Mouse (Mus musculus) embryonic facial prominence, embryonic 14.5 days (tissue): Measurements from ENCODE around the gene Cadm1. TPM values are rescaled to one million over a fixed set of nuclear protein-coding genes. Genes with fewer than 3 reads are reported as not detected.

Experiments used
- ATAC-seq: fragments of 200-750 bp; cut with Nextera tagmentation; 2 replicates; pipeline ENCODE4 v1.8.0; 2017; ENCODE audit warnings: low read depth, moderate number of reproducible peaks, moderate TSS enrichment
- DNase-seq: peaks from one replicate; pipeline ENCODE4 v3.0.0-alpha.2; 2015; ENCODE audit warnings: low spot score
- H3K27ac ChIP-seq: fragments of 300-500 bp; sonication (generic); replicated peaks from 2 replicates; pipeline ENCODE4 v1.5.1; 2014; ENCODE audit warnings: low read depth, mild to moderate bottlenecking, low read length, moderate library complexity
- H3K27me3 ChIP-seq: fragments of 300-500 bp; sonication (generic); replicated peaks from 2 replicates; pipeline ENCODE4 v1.6.1; 2014; ENCODE audit warnings: low read length; ENCODE audit not compliant: control insufficient read depth, insufficient read depth
- H3K36me3 ChIP-seq: fragments of 300-500 bp; sonication (generic); 2 replicates; pipeline ENCODE4 v1.6.1; 2014; ENCODE audit warnings: low read length, mixed read lengths; ENCODE audit not compliant: control insufficient read depth, insufficient read depth
- H3K4me1 ChIP-seq: fragments of 300-500 bp; sonication (generic); 2 replicates; pipeline ENCODE4 v1.6.1; 2014; ENCODE audit warnings: antibody characterized with exemption, low read length; ENCODE audit not compliant: control insufficient read depth, insufficient read depth
- H3K4me2 ChIP-seq: fragments of 300-500 bp; sonication (generic); 2 replicates; pipeline ENCODE4 v1.6.1; 2014; ENCODE audit warnings: low read depth, mild to moderate bottlenecking, low read length, moderate library complexity, mixed read lengths
- H3K4me3 ChIP-seq: fragments of 300-500 bp; sonication (generic); 2 replicates; pipeline ENCODE4 v1.5.1; 2014; ENCODE audit warnings: low read depth, mild to moderate bottlenecking, low read length
- H3K9ac ChIP-seq: fragments of 300-500 bp; sonication (generic); 2 replicates; pipeline ENCODE4 v1.6.1; 2014; ENCODE audit warnings: low read depth, mild to moderate bottlenecking, low read length, moderate library complexity, mixed read lengths
- H3K9me3 ChIP-seq: fragments of 300-500 bp; sonication (generic); 2 replicates; pipeline ENCODE4 v1.6.1; 2016; ENCODE audit warnings: low read length; ENCODE audit not compliant: control insufficient read depth
- WGBS: fragments of 180-500 bp; shearing (Covaris S2); extraction: QIAGEN DNeasy Blood & Tissue Kit; methylation state at CpG from one replicate; pipeline ENCODE4 v1.1.7; 2014; 5-methylcytosine and 5-hydroxymethylcytosine counted together
- polyA plus RNA-seq: library from polyadenylated mRNA; unstranded; fragments of >200 nt; fragmentation: Nextera tagmentation; extraction: Ambion mirVana; gene quantifications from 2 replicates; pipeline ENCODE4 v1.2.1, GENCODE M21; 2014

Cadm1 gene
- polyA plus RNA-seq, 1 experiment from 2014 or later: 76.2 TPM

DNA sequence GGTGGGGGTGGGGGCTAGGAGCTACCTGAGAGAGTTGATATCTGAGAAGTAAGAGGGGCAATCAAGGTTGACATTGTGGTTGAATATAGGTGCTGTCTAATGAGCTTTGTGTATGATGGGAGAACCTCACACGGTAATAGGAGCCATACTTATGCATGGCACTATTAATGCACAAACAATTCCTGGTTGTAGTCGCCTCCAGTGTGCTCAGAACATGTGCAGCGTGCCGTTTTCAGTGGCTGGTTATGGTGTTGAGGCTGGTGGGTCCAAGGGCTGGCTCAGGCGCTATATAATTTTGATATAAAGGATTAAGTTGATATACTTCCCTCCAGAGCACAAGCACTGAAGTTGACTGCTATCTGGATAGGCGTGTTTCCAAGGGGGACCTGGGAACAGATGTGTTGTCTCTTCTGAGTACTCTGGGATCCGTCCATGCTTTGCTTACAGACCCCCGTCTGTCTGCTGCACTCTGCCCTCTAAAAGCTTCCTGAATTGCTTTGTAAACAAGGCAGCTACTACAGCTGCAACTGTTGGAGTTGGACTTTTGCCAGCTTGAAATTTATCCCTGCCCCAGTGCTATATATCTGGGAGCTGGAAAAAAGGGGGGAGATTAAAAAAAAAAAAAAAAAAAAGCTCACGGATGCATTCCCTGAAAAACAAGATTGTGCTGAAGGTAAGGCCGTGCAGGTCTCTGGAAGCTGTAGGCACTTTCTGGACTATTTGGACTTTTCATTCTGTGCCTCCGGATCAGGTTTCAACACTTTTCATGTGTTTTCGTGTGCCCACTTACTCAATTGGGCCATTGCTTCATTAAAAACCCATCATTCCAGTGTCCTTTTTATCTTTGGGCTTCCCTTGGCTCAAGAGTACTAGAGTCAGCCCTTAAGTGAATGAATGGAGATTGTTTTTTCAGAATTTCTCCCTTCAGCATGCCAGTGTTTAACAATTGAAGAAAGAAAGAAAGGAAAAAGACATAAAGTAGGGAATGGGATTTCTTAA lies 93.8 kb downstream of the Cadm1 start:
- peak; percentile 79 for ATAC-seq
- DNase-seq: peak; percentile 81
- Histone ChIP-seq H3K4me2 (no peak overlapping the region), H3K36me3 (no peaks in the 10 kb centered on the region), H3K4me3 (no peak overlapping the region), H3K9ac (no peak overlapping the region), H3K4me1 (peaks cover 44% of the 10 kb centered on the region), H3K9me3 (no peaks in the 10 kb centered on the region), H3K27me3 (no peaks in the 10 kb centered on the region), H3K27ac (peak overlapping the region; percentile 33; the same call in 1 of the 2 replicates)
- WGBS: 35% methylated on average over 12 of the region's 12 CpGs

DNA sequence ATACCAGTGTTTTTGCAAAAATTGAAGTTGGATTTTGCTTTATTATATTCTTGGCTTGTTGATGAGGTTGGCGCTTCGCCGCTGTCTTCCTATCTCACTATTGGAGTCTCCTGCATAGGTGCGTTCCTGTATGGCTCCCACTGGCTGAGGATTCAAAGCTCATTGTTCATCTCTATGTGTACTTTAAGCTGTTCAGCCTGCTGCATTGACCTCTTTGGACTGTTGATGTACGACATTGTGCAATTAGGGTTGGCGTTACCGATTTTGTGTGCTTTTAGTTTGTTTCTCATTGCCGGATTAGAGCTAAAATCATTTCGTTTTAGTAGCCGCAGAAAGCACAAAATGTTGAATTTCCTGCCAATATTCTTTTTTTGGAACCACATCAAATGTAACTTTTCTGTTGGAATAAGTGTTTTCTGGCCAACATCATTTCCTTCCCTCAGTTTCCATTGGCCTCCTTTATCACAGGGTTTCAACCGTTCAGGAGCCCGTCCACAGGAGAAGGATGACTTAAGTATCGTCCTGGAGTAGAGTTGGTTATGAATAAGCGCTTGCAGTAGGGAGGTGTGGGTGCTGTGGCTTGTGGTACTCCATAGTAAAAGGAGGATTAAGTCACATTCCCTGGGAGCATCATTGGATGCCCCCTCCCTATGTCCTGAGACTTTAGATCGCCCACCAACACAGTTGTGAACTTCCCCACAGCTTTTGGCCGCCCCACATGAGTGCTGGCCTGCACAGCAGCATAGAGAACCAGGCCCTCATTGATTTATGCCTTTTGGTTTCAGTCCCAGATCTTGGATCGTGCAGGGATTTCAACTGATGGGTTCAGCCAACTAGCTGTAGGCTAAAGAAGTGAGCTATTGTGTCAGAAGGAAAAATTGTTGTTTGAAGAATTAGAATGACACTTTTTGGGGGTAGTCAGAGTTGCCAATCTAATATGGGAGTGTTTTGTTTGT lies 94.9 kb downstream of the Cadm1 start:
- H3K4me2 ChIP-seq: no peak overlapping the region
- no peaks in the 10 kb centered on the region for H3K27me3 ChIP-seq
- WGBS: 71% methylated on average over 17 of the region's 17 CpGs
- peak; percentile 68 for DNase-seq
- H3K4me1 ChIP-seq: peaks cover 44% of the 10 kb centered on the region
- 0 out of 2 replicates have a peak overlapping the region, but pooled peaks have one; percentile 33 for H3K27ac ChIP-seq
- H3K4me3 ChIP-seq: no peak overlapping the region
- H3K9me3 ChIP-seq: no peaks in the 10 kb centered on the region
- ATAC-seq: no peak
- no peaks in the 10 kb centered on the region for H3K36me3 ChIP-seq
- no peak overlapping the region for H3K9ac ChIP-seq

DNA sequence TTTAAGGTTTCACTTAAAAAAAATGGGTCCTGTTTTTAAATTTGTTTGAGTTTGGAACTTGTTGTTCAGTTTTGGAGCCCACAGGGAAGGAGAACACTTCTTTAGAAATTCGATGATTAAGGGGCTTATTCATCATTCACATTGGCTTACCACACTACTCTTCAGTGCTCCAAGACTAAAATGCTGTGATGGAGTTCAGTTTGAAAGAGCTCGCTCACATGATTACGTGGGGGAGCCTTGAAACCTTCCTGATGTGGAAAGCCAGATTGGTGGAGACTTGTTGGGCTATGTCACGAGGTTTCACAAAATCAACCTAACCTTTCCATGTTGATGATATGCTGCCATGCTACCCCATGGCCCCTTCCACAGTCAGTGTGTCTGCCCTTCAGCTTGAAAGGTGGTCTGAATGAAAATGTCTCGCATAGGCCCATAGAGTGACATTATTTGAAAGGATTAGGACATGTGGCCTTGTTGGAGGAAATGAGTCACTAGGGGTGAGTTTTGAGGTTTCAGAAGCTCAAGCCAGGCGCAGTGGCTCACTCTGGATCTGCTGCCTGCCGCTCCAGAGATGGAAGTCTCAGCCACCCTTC lies 95.7 kb downstream of the Cadm1 start:
- Histone ChIP-seq H3K9me3 (no peaks in the 10 kb centered on the region), H3K27ac (no peak overlapping the region), H3K9ac (no peak overlapping the region), H3K27me3 (no peaks in the 10 kb centered on the region), H3K36me3 (no peaks in the 10 kb centered on the region), H3K4me2 (no peak overlapping the region), H3K4me3 (no peak overlapping the region), H3K4me1 (peaks cover 44% of the 10 kb centered on the region)
- no peak for DNase-seq
- ATAC-seq: no peak
- WGBS: 79% methylated on average over 7 of the region's 7 CpGs

DNA sequence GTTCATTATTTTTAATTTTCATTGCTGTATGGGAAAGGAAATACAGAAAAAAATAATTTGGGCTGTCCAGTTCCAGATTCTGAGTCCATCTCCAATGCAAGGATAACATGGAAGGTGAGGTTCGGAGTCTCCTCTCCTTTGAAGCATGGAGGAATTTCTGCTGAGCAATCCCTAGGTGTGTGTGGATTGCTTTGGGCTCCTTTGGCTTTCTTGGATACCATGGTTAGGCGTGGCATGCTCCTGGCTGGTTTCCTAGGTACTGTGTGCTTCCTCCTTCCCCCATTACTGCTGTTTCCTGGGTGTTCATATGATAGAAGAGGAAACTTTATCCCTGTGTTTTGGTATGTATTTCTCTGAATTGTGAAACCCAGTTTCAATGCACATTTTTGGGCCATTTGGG lies 98.0 kb downstream of the Cadm1 start:
- no peaks in the 10 kb centered on the region for H3K9me3 ChIP-seq
- no peaks in the 10 kb centered on the region for H3K27me3 ChIP-seq
- H3K9ac ChIP-seq: no peak overlapping the region
- no peak overlapping the region for H3K4me3 ChIP-seq
- H3K36me3 ChIP-seq: no peaks in the 10 kb centered on the region
- DNase-seq (no peak), ATAC-seq (no peak)
- no peak overlapping the region for H3K27ac ChIP-seq
- no peak overlapping the region for H3K4me2 ChIP-seq
- WGBS: 86% methylated on average over 2 of the region's 2 CpGs
- H3K4me1 ChIP-seq: peaks cover 37% of the 10 kb centered on the region

DNA sequence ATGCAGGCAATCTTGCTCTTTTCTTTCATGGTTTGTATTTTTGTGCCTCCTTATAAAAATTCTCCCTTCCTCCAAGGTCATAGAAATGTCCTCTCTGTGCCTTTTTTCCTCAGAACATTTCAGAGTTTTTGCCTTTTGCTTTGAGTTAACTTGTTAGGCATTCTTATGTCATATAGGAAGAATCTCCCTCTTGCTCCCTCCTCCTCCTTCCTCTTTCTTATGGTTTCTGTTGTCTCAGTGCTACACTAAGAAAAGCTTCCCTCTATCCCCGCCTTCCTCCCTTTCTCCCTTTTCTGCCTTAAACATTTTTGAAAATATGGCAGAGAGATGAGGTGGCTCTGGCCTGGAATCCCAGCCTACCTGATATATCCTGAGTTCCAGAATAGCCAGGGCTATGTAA lies 98.6 kb downstream of the Cadm1 start:
- ATAC-seq (no peak), DNase-seq (no peak)
- H3K4me3 ChIP-seq: no peak overlapping the region
- H3K27me3 ChIP-seq: 0 out of 2 replicates have a peak, but pooled peaks cover 3% of the 10 kb centered on the region
- H3K36me3 ChIP-seq: no peaks in the 10 kb centered on the region
- no peak overlapping the region for H3K4me2 ChIP-seq
- H3K9ac ChIP-seq: no peak overlapping the region
- H3K9me3 ChIP-seq: no peaks in the 10 kb centered on the region
- WGBS: 67% methylated on average over 1 of the region's 1 CpGs
- H3K27ac ChIP-seq: no peak overlapping the region
- H3K4me1 ChIP-seq: peaks cover 33% of the 10 kb centered on the region

DNA sequence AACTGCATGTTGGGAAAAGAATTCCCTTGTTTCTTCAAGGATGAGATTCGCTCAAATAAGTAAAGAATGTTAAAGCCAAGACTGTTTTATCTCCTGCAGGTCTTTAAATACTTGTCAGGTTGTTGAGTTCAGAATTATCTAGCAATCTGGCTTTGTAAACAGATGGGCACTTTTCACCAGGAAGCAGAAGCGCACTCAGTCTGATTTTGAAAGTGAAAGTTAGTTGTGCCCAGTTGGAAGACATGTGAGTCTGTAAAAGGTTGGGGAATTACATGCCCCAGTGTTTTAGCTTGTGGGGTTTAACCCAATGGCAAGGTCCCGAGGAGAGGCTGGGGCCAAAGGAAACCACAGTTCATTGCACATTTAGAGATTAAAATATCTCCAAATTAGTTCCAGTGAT lies 104.7 kb downstream of the Cadm1 start:
- 74% methylated on average over 3 of the region's 3 CpGs for WGBS
- ATAC-seq (no peak), DNase-seq (no peak)
- H3K9me3 ChIP-seq: no peaks in the 10 kb centered on the region
- H3K27me3 ChIP-seq: 0 out of 2 replicates have a peak, but pooled peaks cover 3% of the 10 kb centered on the region
- no peak overlapping the region for H3K4me2 ChIP-seq
- no peak overlapping the region for H3K4me3 ChIP-seq
- no peaks in the 10 kb centered on the region for H3K4me1 ChIP-seq
- no peak overlapping the region for H3K9ac ChIP-seq
- no peak overlapping the region for H3K27ac ChIP-seq
- H3K36me3 ChIP-seq: no peaks in the 10 kb centered on the region

DNA sequence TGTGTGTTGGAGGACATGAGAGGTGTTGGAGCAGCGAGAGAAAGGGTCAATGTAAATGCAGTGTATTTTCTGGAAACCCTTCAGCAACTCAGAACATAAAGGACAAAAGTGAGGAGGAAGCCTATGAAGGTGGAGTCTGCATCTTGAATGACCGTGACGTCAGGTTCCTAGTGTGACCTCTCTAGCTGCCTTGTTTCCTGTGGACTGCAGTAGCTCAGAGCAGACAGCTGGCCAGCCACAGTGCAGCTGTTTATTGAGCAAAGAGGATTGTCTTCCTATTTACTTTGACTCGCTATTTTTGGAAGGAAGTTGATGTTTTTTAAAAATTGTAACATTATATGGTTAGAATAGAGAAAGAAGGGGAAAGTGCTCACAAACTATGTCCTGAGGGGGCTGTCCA lies 112.7 kb downstream of the Cadm1 start:
- DNase-seq: peak; percentile 69
- no peak overlapping the region for H3K27ac ChIP-seq

DNA sequence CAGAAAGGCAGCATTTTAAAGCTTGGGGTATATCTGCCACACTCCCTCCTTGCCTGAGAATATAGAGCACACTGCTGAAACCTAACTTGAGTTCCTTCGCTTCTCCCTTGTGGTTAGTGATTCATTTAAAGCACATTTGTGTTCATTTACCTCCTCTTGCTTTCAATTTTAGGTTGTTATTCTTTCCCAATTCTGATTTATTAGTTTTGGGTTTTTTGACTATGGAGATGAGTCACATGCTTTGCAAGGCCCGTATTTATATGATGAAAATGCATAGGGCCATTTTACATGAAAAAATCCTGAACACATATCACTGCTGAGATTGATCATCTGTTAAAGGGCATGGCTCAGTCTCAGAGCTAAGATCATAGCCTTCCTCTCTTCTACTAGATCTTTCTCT lies 115.1 kb downstream of the Cadm1 start:
- ATAC-seq (no peak), DNase-seq (no peak)
- Histone ChIP-seq H3K27ac (no peak overlapping the region), H3K9me3 (no peaks in the 10 kb centered on the region), H3K36me3 (no peaks in the 10 kb centered on the region), H3K4me3 (no peak overlapping the region), H3K4me1 (peaks cover 8% of the 10 kb centered on the region; the same call in 1 of the 2 replicates), H3K9ac (no peak overlapping the region), H3K4me2 (no peak overlapping the region), H3K27me3 (no peaks in the 10 kb centered on the region)
- 60% methylated on average over 2 of the region's 2 CpGs for WGBS

More for the DNA sequence above, 112.7 kb downstream of the Cadm1 start:
- Histone ChIP-seq H3K36me3 (no peaks in the 10 kb centered on the region), H3K4me1 (peaks cover 8% of the 10 kb centered on the region; the same call in 1 of the 2 replicates), H3K27me3 (no peaks in the 10 kb centered on the region), H3K4me3 (no peak overlapping the region), H3K9me3 (no peaks in the 10 kb centered on the region), H3K9ac (no peak overlapping the region), H3K4me2 (no peak overlapping the region)
- ATAC-seq: no peak
- WGBS: 42% methylated on average over 4 of the region's 4 CpGs
